Comparison of ENCODE assay signal across 8 mouse cellular contexts in genomic region chr5:22344976-22345651, GRCm38 (mm10). TPM values are rescaled to one million over a fixed set of nuclear protein-coding genes. Genes with fewer than 3 reads are reported as not detected.
DNase-seq lines count a peak whose midpoint lies in the region; ATAC-seq and TF ChIP-seq lines count a peak whose summit lies in the region.

No protein-coding gene starts in this region.

- under 1% methylated on average over 57 of the region's 58 CpGs for WGBS in heart, embryonic 16.5 days
- WGBS in limb, embryonic 13.5 days = under 1% methylated on average over 45 of the region's 58 CpGs

- ATAC-seq in heart, embryonic 16.5 days (replicated peaks; ENCODE audit: extremely low read depth, insufficient read depth, low FRiP score) = 0 out of 2 replicates have a peak, but pooled peaks have one; percentile 6
- peak; percentile 63 for ATAC-seq in limb, embryonic 13.5 days (ENCODE audit: low FRiP score, low read depth)

- H3K27me3 ChIP-seq in heart, embryonic 16.5 days (ENCODE audit: control insufficient read depth, insufficient read depth, low read length) = peaks cover 64% of the 10 kb centered on the region
- H3K27me3 ChIP-seq in limb, embryonic 13.5 days = peaks cover 92% of the 10 kb centered on the region

- H3K4me1 ChIP-seq in cortical plate, adult 2 months (ENCODE audit: control insufficient read depth, insufficient read depth, low read length) = no peaks in the 10 kb centered on the region
- H3K4me1 ChIP-seq in heart, embryonic 16.5 days (ENCODE audit: control insufficient read depth, insufficient read depth, low read length) = peaks cover 8% of the 10 kb centered on the region
- peaks cover 17% of the 10 kb centered on the region for H3K4me1 ChIP-seq in limb, embryonic 13.5 days

- H3K4me2 ChIP-seq in heart, embryonic 16.5 days (ENCODE audit: low read depth, low read length) = peak overlapping the region; percentile 97
- H3K4me2 ChIP-seq in limb, embryonic 13.5 days (replicated peaks) = peak overlapping the region; percentile 94

- TF ChIP-seq CTCF in cortical plate, adult 2 months (IDR thresholded peaks at IDR 0.05; ENCODE audit: extremely low read depth, insufficient read depth, low read length) = no peak

- H3K27ac ChIP-seq in cortical plate, adult 2 months (ENCODE audit: insufficient read depth, low read length) = no peak overlapping the region
- no peak overlapping the region for H3K27ac ChIP-seq in heart, embryonic 16.5 days (ENCODE audit: low read length)
- no peak overlapping the region for H3K27ac ChIP-seq in limb, embryonic 13.5 days

- no peak for TF ChIP-seq POLR2A in cortical plate, adult 2 months (IDR thresholded peaks at IDR 0.05; ENCODE audit: extremely low read depth, insufficient read depth, low read length)

- DNase-seq in right cerebral cortex, postnatal 10 days (ENCODE audit: low spot score in 2 of 2) = peak; percentile 38 to 45
- DNase-seq in right cerebral cortex, postnatal 36 days (ENCODE audit: low spot score in 2 of 2) = no peak
- DNase-seq in retina, postnatal 1 day = peak; percentile 72
- no peak for DNase-seq in layer of hippocampus, adult 11-12 months (ENCODE audit: low spot score)
- DNase-seq in thymus, postnatal 4 days = no peak

- H3K9me3 ChIP-seq in heart, embryonic 16.5 days (replicated peaks; ENCODE audit: control insufficient read depth, low read length) = no peaks in the 10 kb centered on the region
- H3K9me3 ChIP-seq in limb, embryonic 13.5 days = no peaks in the 10 kb centered on the region

- H3K9ac ChIP-seq in heart, embryonic 16.5 days (ENCODE audit: low read length) = peak overlapping the region; percentile 53
- peak overlapping the region; percentile 62 for H3K9ac ChIP-seq in limb, embryonic 13.5 days

- H3K4me3 ChIP-seq in cortical plate, adult 2 months (ENCODE audit: insufficient read depth, low read length) = peak overlapping the region; percentile 24
- peak overlapping the region; percentile 63 for H3K4me3 ChIP-seq in heart, embryonic 16.5 days (ENCODE audit: low read length)
- H3K4me3 ChIP-seq in limb, embryonic 13.5 days = peak overlapping the region; percentile 56

- no peaks in the 10 kb centered on the region for H3K36me3 ChIP-seq in heart, embryonic 16.5 days (ENCODE audit: control insufficient read depth, insufficient read depth)
- no peaks in the 10 kb centered on the region for H3K36me3 ChIP-seq in limb, embryonic 13.5 days

RNA-seq across cellular contexts. Expression of gene Reln, which starts 0.6 kb away (rescaled TPM):
- polyA plus RNA-seq in cortical plate, adult 2 months (2012; rRNA removed) = 41.4 and 45.6 TPM in 2 replicates
- 1.9 and 2.6 TPM in 2 replicates for polyA plus RNA-seq in heart, embryonic 16.5 days (2015; fragmentation: Nextera tagmentation; extraction: Ambion mirVana)
- polyA plus RNA-seq in limb, embryonic 13.5 days (2015; fragmentation: Nextera tagmentation; extraction: Ambion mirVana) = 2.2 and 2.3 TPM in 2 replicates

Comparison
In these comparisons a context has a peak if more than half of its experiments do, and no peak if none do; other contexts are left out.
1. DNase-seq: peak in right cerebral cortex, postnatal 10 days (2 of 2) and retina, postnatal 1 day (single experiment); none in right cerebral cortex, postnatal 36 days (0 of 2), layer of hippocampus, adult 11-12 months (single experiment) and thymus, postnatal 4 days (single experiment).
2. RNA of gene Reln, which starts 0.6 kb away (polyA plus RNA-seq): 41.4 to 45.6 TPM in cortical plate, adult 2 months; 2.2 to 2.3 TPM in limb, embryonic 13.5 days and 1.9 to 2.6 TPM in heart, embryonic 16.5 days; every median in the first group is over 10 times any median in the second.
3. Peak in every context shown above with its lines, with median percentiles within 50 percentile points of each other: H3K4me3 ChIP-seq.